ENCODE assay signal across 9 mouse cellular contexts in the genomic region with DNA sequence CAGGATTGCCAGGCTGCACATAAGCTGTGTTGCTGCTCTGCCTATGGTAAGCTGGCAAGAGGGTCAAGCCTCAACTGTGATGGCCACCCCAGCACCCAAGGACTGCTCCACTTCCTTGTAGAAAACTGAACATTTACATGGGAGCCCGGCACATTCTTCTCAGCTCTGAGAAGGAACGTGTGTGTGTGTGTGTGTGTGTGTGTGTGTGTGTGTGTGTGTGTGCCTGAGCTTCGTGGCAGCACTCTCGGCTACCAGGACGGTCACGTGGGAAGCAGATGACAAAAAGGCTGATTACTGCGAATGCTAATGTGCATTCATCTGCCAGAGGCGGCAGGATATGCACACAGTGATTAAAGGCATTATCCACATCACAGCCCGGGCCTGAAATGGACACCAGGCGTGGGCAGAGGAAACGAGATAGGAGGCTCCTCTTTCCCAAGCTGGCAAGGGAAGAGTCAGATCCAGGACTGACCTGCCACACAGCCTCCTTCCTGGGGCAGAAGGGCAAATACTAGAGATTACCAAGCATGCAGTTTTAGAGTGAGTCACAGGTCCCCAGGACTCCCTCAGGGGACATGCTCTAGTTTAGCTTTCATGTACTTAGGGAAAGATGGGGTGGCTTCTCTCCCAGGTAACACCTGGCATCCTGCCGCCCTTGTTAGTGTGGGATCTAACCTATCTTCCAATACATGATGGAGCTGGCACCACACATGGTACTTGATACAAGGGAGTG.
DNase-seq lines count a peak whose midpoint lies in the region; ATAC-seq and TF ChIP-seq lines count a peak whose summit lies in the region.
"Had no signal": no experiment of that assay in that cellular context is flagged by ENCODE, and none has a peak within 500 bp of the region (broad histone marks: within the 10 kb centered on the region; RNA-seq: fewer than 3 reads in every experiment).

No protein-coding gene starts in this region.

- peak; percentile 5 for DNase-seq in ovary, adult 18-20 months (ENCODE audit: low spot score)
- DNase-seq in ovary, postnatal 36 days (ENCODE audit: low spot score), result no peak
- peak; percentile 53 for DNase-seq in heart, postnatal 0 days (ENCODE audit: low spot score)
- peak; percentile 50 to 78 for DNase-seq in layer of hippocampus, adult 18-20 months (ENCODE audit: low spot score in 2 of 2)
- no peak for DNase-seq in cerebellum, adult 11 months
- no peak for DNase-seq in limb, embryonic 10.5 days (ENCODE audit: low spot score)
- DNase-seq in urinary bladder, adult 18-20 months (ENCODE audit: low spot score in 2 of 2), result no peak

- peak; percentile 2; the same call in 1 of the 2 replicates for TF ChIP-seq CTCF in heart, postnatal 0 days (IDR thresholded peaks at IDR 0.05; ENCODE audit: low read depth)

- H3K4me3 ChIP-seq in heart, postnatal 0 days (ENCODE audit: low read depth, low read length), result no peak overlapping the region
- H3K4me3 ChIP-seq in midbrain, embryonic 13.5 days (replicated peaks), result no peak overlapping the region
- no peak overlapping the region for H3K4me3 ChIP-seq in limb, embryonic 10.5 days
- H3K4me3 ChIP-seq: embryonic facial prominence, embryonic 15.5 days had no signal

- no peaks in the 10 kb centered on the region for H3K9me3 ChIP-seq in heart, postnatal 0 days (replicated peaks; ENCODE audit: control insufficient read depth, low read length)
- no peaks in the 10 kb centered on the region for H3K9me3 ChIP-seq in midbrain, embryonic 13.5 days
- H3K9me3 ChIP-seq in limb, embryonic 10.5 days (replicated peaks), result no peaks in the 10 kb centered on the region
- H3K9me3 ChIP-seq: embryonic facial prominence, embryonic 15.5 days had no signal

- peaks cover 8% of the 10 kb centered on the region for H3K4me1 ChIP-seq in heart, postnatal 0 days (ENCODE audit: control insufficient read depth, insufficient read depth)
- peaks cover 20% of the 10 kb centered on the region for H3K4me1 ChIP-seq in midbrain, embryonic 13.5 days (replicated peaks)
- 0 out of 2 replicates have a peak, but pooled peaks cover 2% of the 10 kb centered on the region for H3K4me1 ChIP-seq in limb, embryonic 10.5 days
- H3K4me1 ChIP-seq: embryonic facial prominence, embryonic 15.5 days had no signal

- H3K27me3 ChIP-seq in heart, postnatal 0 days (ENCODE audit: control insufficient read depth, insufficient read depth, low read length), result no peaks in the 10 kb centered on the region
- no peaks in the 10 kb centered on the region for H3K27me3 ChIP-seq in midbrain, embryonic 13.5 days
- H3K27me3 ChIP-seq in limb, embryonic 10.5 days (ENCODE audit: low read depth, poor library complexity, severe bottlenecking), result no peaks in the 10 kb centered on the region
- H3K27me3 ChIP-seq: embryonic facial prominence, embryonic 15.5 days had no signal

- H3K27ac ChIP-seq in heart, postnatal 0 days (ENCODE audit: low read depth), result no peak overlapping the region
- peak overlapping the region; percentile 69 for H3K27ac ChIP-seq in midbrain, embryonic 13.5 days
- H3K27ac ChIP-seq in limb, embryonic 10.5 days, result no peak overlapping the region
- H3K27ac ChIP-seq: embryonic facial prominence, embryonic 15.5 days had no signal

- TF ChIP-seq EP300 in heart, postnatal 0 days (IDR thresholded peaks at IDR 0.05; ENCODE audit: low read depth), result no peak

- 22% methylated on average over 12 of the region's 12 CpGs for WGBS in heart, postnatal 0 days
- WGBS in midbrain, embryonic 13.5 days, result 18% methylated on average over 12 of the region's 12 CpGs
- 64% methylated on average over 12 of the region's 12 CpGs for WGBS in limb, embryonic 10.5 days

- no peaks in the 10 kb centered on the region for H3K36me3 ChIP-seq in heart, postnatal 0 days (replicated peaks; ENCODE audit: control insufficient read depth, insufficient read depth, low read length)
- H3K36me3 ChIP-seq in midbrain, embryonic 13.5 days, result no peaks in the 10 kb centered on the region
- H3K36me3 ChIP-seq in limb, embryonic 10.5 days, result no peaks in the 10 kb centered on the region
- H3K36me3 ChIP-seq: embryonic facial prominence, embryonic 15.5 days had no signal

- no peak overlapping the region for H3K9ac ChIP-seq in heart, postnatal 0 days (replicated peaks; ENCODE audit: low read depth, low read length)
- no peak overlapping the region for H3K9ac ChIP-seq in midbrain, embryonic 13.5 days (replicated peaks)
- H3K9ac ChIP-seq: embryonic facial prominence, embryonic 15.5 days had no signal

- H3K4me2 ChIP-seq in heart, postnatal 0 days (ENCODE audit: low read depth, low read length), result no peak overlapping the region
- H3K4me2 ChIP-seq in midbrain, embryonic 13.5 days (replicated peaks), result peak overlapping the region; percentile 14; the same call in 1 of the 2 replicates
- H3K4me2 ChIP-seq: embryonic facial prominence, embryonic 15.5 days had no signal

- ATAC-seq in heart, postnatal 0 days (ENCODE audit: insufficient read depth, low read depth), result peak; percentile 79
- peak; percentile 89 for ATAC-seq in midbrain, embryonic 13.5 days

Comparison
In these comparisons a context has a peak if more than half of its experiments do, and no peak if none do; other contexts are left out.
1. DNase-seq: peak in ovary, adult 18-20 months (single experiment), heart, postnatal 0 days (single experiment) and layer of hippocampus, adult 18-20 months (2 of 2); none in ovary, postnatal 36 days (single experiment), cerebellum, adult 11 months (single experiment), limb, embryonic 10.5 days (single experiment) and urinary bladder, adult 18-20 months (0 of 2).